Mouse (Mus musculus): Measurements from ENCODE around the gene 1700001O22Rik.
A peak's percentile ranks its signal among the peaks of the same experiment; 100 is the strongest.

1700001O22Rik gene

DNA sequence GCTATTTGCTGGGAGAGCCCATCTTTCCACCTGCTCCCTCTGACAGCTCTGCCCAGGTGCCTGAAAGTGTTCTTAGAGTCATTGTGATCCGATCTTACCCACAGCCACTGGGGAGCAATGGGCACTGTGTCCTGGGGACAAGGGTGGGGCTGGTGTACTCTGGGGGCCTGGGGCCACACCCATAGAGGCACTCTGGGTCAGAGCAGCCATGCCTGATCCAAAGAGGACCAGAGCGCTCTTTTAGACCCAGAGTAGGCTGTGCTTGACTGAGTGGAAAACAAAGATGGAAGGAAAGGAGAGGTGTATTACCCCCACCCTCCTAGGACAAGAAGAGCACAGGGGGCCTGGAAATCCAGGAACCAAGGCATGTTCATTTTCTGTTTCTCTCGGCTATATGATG, at the start of gene 1700001O22Rik:
1700001O22Rik (minus strand) TSS at position 58 of the 400 bp plus-strand sequence.
- DNase-seq (ENCODE audit: low read depth): no peak

DNA sequence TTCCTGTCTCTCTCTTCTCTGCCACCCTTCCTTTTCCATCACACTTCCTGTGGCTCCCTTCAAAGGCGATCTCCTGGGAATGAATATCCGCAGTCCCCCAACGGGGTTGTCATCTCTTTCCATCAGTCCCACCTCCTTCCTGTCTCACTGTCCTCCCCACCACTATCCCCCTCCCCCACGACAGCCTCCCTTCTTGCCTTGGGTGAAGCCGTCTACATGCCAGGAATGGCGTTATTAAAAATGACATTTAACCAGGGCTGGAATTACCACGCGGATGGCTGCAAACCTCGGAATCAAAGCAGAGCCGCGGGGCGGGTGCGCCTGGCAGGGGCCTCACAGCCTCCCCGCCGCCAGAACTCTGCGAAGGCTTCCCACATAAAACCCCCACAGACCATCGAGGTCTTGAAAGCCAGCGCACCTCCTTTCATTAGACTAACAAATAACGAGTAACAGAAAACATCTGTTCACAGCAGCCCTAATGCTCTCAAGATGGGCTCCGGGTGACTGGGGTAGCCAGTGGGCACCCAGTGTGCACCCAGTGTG, 49.4 kb upstream of the 1700001O22Rik start:
- no peak for DNase-seq (ENCODE audit: low read depth)

DNA sequence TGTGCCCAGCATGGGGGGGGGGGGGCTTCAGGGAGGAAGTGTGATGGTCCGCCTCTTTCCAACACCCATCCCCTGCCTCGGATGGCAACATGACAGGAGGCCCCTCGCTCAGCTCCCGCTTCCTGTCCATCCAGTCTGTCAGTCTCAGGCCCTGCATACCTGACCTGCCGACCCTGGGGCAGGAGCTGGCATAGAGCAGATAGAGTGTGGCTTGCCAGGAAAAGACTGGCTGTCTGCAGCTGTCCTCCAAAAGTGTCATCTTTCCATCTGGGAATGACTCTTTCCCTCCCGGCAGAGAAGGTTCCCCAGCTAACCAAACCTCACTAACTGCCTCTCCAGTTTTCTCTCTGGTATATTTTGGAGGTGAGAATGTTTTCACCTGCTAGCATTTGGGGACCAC, 47.1 kb upstream of the 1700001O22Rik start:
- DNase-seq (ENCODE audit: low read depth): no peak

DNA sequence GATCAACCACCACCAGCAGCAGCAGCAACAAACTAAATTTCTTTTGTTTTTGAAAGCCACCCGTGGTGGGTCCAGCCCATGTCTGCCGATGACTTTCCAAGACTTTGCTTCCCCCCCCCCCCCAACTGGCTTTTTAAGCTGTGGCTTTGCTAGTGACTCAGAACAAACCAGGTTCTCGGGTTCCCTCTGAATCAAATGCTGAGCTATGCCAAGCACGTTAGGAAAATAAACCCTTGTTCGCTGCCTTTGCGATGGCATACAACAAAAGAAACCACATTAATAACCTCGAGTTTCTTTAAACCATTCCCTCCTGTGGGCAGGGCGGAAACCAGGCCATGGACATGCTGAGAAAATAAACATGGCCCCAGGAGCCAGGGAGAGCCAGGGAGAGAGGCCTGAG, 44.7 kb upstream of the 1700001O22Rik start:
- no peak for DNase-seq (ENCODE audit: low read depth)

DNA sequence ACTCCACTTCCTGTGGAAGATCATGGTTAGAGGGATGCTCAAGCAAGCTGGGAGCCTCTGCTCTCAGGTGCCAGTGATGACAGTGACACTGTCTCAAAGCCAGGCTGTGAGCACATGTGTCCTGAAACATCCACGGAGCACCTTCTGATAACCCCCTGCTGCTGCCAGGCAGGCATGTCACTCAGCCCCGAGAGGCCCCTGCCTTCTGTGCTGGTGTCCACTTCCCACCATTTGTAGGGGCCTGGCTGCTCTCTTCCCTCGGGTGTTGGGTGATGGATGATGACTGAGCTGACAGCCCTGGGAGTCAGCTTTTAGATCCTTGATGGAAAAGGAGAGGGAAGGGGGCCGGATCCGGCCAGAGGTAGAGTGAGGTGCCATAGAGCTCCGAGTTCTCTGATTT, 43.3 kb upstream of the 1700001O22Rik start:
- DNase-seq (ENCODE audit: low read depth): no peak

DNA sequence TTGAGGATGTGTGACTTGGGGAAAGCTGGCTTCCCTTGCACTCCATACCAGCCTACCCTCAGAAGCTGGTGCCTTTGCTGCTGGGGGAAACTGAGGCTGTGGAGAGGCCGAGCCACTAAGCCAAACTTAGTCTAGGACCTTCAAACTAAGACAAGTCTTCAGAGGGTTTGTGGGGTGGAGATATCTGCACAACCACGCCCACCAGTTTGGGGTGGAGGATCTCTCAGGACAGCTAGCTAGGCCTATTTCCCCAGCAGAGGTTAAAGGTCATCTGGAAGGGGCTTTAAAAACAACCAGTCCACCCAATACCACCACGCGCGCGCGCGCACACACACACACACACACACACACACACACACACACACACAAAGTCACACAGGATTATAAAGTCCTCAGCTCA, 42.8 kb upstream of the 1700001O22Rik start:
- DNase-seq (ENCODE audit: low read depth): no peak

DNA sequence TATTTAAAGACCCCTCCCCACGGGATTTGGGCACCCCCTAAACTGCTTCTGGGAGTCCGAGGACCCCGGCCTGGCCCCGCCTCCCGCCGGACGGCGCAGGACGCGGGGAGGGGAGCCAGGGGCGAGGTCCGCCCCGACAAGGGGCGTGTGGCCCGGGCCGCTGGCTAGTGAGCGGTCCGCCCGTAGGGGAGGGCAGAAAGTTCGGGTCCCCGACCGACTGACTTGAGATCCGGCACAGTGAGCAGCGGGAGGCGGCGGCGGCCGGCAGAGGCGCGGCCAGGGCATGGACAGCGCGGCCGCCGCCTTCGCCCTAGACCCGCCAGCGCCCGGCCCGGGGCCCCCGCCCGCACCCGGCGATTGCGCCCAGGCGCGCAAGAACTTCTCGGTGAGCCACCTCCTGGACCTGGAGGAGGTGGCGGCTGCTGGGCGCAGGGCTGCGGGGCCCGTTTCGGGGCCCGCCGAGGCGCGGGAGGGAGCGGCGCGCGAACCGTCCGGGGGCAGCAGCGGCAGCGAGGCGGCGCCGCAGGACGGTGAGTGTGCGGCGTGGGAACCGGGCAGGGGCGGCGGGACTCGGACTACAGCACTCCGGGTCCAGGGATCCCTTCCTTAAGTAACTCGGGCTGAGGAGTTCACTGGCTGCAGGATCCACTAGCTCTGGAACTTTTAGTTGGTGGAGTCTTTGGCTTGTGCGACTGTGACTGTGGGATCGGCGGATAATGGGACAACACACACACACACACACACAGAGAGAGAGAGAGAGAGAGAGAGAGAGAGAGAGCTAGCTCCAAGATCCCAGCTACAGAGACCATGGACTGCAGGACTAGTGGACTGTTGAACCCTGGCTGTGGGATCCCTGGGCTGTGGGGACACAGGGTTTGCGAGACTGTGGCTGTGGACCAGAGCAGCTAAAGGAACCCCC, 42.0 kb upstream of the 1700001O22Rik start:
- DNase-seq (ENCODE audit: low read depth): no peak

DNA sequence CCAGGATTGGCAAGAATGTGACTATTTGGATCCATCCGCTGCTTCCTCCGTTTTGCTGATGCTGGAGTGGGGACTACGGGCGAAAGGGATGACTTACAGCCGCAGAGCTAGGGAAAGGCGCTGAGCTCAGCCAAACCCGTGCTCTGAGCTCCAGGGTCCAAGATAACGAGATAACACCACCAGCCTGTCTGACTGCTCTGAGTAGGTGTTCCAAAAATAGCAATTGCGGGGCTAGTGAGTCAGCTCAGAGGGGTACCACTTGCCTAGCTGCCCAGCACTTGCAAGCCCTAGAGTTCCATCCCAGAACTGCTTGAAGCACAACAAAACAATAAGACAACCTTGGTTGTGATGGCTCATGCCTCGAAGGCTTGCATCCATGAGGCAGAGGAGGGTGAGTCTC, 39.2 kb upstream of the 1700001O22Rik start:
- no peak for DNase-seq (ENCODE audit: low read depth)

DNA sequence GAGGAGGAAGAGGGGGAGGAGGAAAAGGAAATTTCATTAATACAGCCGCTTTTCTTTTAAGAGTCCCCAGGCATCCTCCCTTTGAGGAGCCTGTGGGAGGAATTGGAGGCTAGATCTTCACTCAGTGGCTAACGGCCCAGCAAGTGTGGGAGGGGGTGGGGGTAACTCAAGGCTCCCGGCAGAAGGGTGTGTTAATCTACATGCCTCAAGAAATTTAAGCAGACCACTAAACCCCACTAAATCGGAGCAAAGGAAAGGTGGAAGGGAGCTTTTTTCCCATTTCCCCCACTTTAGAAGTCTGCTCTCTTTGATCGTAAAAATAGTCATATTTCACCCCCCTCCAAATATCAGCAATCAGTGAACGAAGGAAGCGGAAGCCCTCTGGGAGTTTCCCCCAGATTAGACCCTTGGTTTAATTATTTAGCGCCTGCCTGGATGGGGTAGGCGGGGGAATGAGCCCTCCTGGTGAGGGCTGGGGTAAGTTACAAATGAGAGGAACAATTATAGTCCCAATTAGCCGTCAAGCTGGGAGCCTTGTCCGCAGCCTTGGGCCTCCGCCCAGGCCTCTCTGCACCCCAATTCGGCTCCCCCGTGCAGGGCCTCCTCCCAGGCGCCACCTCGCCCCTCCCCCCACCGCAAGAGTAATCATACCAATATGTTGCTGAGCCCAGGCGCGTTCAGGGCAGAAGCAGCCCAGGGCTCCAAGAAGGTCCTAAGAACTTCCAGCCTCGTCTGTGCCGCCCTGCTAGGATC, 33.0 kb upstream of the 1700001O22Rik start:
- peak; percentile 33 for DNase-seq (ENCODE audit: low read depth)

DNA sequence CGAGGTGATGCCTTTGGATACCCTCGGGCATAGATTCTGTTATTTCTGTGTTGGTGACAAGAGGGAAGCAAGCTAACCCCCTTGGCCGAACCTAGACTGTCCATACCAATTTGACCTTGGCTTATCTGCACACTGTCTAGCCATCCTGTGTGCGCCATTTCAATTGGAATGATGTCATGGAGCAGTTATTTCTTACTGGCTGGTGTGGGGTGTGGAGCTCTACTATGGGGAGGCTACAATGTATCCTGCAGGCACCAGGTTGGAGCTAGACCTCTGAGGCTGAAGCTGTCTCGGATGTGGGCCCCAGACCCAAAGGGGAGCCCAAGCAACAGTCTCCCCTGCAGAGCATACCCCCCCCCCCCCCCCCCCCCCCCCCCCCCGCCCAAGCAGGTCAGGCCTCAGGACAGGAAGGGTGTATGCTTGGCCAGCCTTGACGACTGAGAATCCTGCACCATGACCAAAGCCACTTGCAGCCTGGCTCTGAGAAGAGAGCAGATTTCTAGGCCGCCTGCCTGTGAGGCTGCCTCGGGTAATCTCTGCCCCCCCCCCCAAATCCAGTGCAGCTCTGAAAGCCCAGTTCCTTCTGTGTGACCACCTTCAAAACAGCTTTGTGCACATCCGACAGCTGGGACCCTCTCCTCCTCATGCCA, 31.0 kb upstream of the 1700001O22Rik start, which contains the start of gene Prrx2:
Prrx2 (plus strand) TSS at position 600 of the 650 bp plus-strand sequence.
- DNase-seq (ENCODE audit: low read depth): no peak

DNA sequence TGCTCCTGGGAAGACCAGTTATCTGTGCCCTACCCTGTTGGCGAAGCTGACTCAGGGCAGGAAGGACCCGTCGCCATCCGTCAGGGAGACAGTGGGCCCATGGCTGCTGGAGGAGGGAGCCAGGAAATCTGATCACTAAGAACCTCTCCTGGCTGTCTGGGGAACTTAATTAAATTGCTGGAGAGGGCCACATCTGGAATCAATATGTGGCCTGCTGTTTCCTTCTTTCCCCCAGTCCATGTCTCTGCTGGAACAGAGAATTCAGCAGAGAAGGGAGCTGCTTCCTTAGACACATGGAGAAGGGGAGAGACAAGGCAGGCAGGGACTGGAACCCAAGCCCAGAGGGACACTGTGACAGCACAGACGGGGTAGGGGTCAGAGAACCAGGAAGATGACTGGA, 30.2 kb upstream of the 1700001O22Rik start:
- no peak for DNase-seq (ENCODE audit: low read depth)

DNA sequence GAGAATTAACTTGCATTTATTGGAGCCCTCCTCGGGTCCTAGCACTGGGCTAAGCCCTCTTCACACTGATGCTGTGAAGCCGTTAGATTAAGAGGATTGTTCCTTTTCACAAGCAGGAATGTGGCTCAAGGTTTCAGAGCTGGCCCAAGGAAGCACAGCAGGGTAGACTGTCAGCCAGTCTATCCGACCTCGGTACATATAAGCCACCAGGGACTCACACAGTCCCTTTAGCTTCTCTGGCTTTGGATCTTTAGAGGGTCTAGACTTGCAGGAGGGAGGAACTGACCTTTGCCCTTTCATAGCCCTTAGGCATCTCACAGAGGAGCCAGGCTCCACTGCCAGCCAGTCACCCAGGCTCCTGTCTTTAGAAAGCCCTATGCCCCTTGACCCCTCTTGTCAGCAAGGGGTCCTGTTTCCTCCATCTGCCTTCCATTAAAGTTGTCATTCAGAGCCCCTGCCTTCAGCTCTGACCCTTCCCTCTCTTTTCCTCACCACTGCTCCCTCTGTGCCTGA, 26.9 kb upstream of the 1700001O22Rik start, which contains the start of gene Asb6:
Asb6 (minus strand) TSS at position 51 of the 513 bp plus-strand sequence.
- DNase-seq (ENCODE audit: low read depth): no peak

DNA sequence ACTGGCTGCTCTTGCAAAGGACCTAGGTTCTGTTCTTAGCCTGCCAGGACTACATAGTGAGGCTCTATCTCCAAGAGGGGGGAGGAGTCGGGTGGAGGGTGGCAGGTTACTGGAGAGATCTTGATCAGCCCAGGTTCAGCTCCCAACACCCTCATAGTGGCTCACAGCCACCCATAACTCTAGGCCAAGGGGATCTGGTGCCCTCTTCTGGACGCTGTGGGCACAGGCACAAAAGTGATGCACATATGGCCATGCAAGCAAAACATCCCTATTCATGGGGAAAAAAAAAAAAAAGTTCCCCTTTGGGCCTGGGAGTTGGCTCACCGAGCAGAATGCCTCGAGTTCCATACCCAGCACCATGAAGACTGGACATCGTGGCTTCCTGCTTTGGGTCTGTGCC, 25.9 kb upstream of the 1700001O22Rik start:
- DNase-seq (ENCODE audit: low read depth): peak; percentile 65

DNA sequence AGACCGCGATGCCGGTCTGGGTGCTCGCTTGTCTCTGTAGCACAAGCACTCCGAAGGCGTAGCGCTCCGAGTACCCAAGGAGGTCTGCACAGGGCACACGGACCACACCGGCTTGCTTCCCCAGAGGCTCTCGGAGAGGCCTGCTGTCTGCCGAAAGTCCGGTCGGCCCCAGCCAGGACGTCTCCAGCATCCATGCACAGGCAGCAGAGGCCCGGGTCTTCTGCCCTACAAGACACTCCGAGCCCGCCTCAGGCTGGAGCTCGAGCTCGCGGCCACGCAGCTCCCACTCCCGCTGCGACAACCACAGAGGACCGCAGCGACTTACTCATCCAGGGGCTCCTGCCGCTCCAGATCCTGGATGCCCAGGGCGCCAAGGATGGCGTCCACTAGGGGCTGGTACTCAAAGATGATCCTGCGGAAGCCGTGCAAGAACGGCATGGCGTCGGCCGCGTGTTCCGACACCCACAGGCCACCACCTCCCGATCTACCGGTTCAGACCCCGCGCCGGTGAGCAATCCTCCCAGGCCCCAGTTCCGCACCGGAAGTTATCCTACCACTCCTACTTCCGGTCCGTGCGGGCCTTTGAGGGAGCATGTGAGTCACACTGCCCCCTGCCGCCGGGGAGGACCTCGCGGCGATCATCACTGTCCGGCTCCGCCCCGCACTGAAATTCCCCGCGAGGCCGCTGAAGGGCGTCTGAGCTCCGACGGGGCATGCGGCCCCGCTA, 24.5 kb upstream of the 1700001O22Rik start:
- peak; percentile 89 for DNase-seq (ENCODE audit: low read depth)

DNA sequence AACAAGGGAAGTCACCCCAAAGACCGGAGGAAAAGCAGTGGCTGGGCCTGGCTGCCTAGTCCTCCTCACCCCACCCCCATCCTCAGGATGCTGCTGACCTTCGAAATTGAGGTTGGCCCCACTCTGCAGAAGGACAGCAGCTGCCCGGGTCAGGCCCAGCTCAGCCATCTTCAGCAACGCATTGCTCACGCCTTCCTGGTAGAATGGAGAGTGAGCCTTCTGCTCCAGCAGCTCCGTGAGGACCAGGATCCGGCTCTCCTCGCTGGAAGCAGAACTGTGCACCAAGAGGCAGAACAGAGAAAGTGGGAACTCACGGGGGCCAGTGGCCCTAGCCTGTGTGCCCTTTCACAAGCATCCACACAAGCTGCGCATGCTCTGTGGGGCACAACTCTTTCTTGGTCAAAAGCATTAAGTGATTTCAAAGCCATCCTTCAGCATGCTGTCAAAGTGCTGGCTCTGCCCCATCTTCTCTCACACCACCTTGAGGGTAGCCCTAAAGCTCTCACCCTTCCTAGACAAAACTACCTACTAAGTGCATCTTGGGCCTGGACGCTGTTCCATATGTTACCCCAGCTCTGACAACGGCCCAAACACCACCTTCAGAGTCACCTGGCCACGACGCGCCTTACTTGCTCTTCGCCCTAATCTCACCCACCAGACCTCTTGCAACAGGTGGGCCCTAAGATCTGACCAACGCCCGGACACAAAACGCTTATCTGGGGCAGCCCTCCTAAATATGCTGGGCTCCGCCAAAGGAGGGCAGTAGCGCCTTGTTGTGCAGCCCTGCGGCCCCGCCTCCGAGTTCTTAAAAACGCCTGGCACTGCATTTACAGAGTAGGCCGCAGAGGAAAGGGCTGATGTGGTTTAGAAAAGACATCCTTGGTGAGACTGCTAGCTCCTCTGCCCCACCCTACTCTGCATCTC, 23.6 kb upstream of the 1700001O22Rik start:
- peak; percentile 92 for DNase-seq (ENCODE audit: low read depth)

DNA sequence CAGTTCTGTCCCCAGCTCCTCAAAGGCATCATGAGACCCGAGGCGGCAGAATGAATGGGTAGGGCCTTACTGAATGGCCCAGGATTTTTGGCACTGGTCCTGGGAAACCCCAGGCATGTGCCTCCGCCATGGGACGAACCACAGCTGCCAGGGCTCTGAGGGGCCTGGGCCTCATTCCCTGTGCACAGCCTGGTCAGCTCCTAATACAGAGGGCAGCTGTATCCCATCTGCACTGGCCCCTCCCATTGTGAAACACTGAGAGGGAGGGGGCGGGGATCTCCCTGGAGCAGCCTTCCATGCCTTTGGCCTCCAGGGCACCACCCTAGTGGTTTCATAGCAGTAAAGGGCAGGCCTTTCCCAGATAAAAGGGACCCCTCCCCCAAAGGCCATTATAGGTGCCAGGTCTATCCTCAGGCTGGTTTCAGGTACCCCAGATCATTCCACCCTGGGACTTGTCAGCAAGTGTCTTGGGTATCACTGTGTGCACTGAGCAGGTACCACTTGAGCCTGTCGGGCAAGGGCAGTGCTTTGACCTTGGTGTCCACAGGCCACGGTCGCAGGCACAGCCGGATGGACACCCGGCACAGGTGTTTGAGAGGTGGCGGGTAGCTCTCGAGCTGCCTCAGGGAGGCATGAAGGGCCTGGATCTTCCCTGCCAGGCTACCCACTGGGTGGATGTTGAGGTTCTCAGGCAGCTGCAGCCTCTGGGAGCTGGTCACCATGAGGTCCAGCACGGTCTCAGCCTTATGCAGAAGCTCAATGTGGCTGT, 20.1 kb upstream of the 1700001O22Rik start:
- no peak for DNase-seq (ENCODE audit: low read depth)

DNA sequence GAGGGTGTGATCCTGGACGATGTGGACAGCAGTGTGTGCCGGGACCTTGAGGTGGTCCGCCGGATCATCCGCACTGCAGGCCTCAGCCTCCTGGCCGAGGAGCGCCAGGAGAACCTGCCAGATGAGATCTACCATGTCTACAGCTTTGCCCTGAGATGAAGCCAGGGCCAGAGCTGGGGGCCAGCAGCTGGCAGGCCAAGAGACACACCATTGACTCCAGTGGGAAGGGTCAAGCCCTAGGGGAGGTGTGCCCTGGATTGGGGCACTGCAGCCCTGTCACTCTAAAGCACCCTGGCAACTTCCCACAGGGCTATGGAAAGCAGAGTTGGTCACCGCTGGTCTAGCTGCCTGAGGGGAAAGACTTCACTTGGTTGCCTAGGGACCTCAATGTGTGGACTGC, 19.0 kb upstream of the 1700001O22Rik start:
- no peak for DNase-seq (ENCODE audit: low read depth)

DNA sequence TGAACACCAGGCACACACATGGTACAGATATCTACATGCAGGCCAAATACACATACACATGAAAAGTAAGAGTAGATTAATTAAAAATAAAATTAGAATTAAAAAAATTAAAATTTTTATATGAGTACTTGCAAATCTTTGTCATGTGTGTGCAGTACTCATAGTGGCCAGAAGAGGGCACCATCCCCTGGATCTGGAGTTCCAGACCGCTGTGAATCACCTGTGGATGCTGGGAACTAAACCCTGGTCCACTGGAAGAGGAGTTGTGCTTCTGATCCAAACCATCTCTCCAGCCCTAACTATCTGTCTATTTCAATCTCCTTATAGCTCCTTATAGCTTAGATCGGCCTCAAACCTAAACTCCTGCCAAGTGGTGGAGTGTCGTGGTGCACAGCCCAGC, 17.6 kb upstream of the 1700001O22Rik start:
- DNase-seq (ENCODE audit: low read depth): no peak

DNA sequence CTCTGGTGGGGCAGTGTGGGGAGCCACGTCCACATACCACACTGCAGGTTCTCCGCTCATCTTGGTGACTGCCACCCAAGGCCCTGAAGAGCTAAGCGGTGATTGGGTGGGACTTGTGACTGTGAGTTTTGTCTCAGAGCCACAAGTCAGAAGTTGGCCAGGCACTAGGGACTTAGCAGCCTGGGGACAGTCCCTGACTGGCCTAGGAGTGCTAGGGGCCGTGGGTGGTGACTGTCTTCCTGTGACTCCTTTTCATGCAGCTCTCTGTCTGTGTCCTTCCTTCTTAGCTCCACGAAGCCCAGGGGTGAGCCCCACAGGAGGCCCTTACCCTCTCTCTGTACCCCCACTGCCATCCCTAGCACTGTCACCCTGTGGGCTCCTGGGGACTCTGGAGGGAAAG, 16.4 kb upstream of the 1700001O22Rik start:
- no peak for DNase-seq (ENCODE audit: low read depth)

Measured in c-Kit-positive CD71-positive TER-119-negative erythroid progenitor cells, embryonic 14.5 days (primary cell).